Mouse (Mus musculus) intestine, postnatal 0 days (tissue): ENCODE results near the gene Calr4. TPM values are rescaled to one million over a fixed set of nuclear protein-coding genes. Genes with fewer than 3 reads are reported as not detected.

Source experiments
- ATAC-seq: fragments of 200-750 bp; cut with Nextera tagmentation; 2 replicates; pipeline ENCODE4 v1.8.0; 2017; ENCODE audit warnings: mild to moderate bottlenecking, moderate TSS enrichment, moderate library complexity
- H3K27ac ChIP-seq: fragments of 300-500 bp; sonication (generic); 2 replicates; pipeline ENCODE4 v1.5.1; 2014; ENCODE audit warnings: mild to moderate bottlenecking, low read depth, low read length, moderate library complexity
- H3K27me3 ChIP-seq: fragments of 300-500 bp; sonication (generic); replicated peaks from 2 replicates; pipeline ENCODE4 v1.6.1; 2014; ENCODE audit warnings: low read length, mixed read lengths; ENCODE audit not compliant: control insufficient read depth, insufficient read depth
- H3K36me3 ChIP-seq: fragments of 300-500 bp; sonication (generic); 2 replicates; pipeline ENCODE4 v1.6.1; 2014; ENCODE audit warnings: mild to moderate bottlenecking, moderate library complexity; ENCODE audit not compliant: control insufficient read depth, insufficient read depth
- H3K4me1 ChIP-seq: fragments of 300-500 bp; sonication (generic); replicated peaks from 2 replicates; pipeline ENCODE4 v1.6.1; 2014; ENCODE audit warnings: antibody characterized with exemption, low read length, mixed read lengths; ENCODE audit not compliant: control insufficient read depth, insufficient read depth
- H3K4me2 ChIP-seq: fragments of 300-500 bp; sonication (generic); replicated peaks from 2 replicates; pipeline ENCODE4 v1.6.1; 2014; ENCODE audit warnings: low read depth, mild to moderate bottlenecking, moderate library complexity
- H3K4me3 ChIP-seq: fragments of 300-500 bp; sonication (generic); 2 replicates; pipeline ENCODE4 v1.5.1; 2014; ENCODE audit warnings: low read depth, low read length
- H3K9ac ChIP-seq: fragments of 300-500 bp; sonication (generic); 2 replicates; pipeline ENCODE4 v1.6.1; 2014; ENCODE audit warnings: mild to moderate bottlenecking, low read depth, low read length
- H3K9me3 ChIP-seq: fragments of 300-500 bp; sonication (generic); 2 replicates; pipeline ENCODE4 v1.6.1; 2016; ENCODE audit warnings: mixed run types; ENCODE audit not compliant: control insufficient read depth
- CTCF ChIP-seq: sonication (generic); IDR thresholded peaks from 2 replicates; pipeline ENCODE4 v1.5.1; 2016; ENCODE audit warnings: low read depth, mild to moderate bottlenecking, control low read depth, antibody characterized with exemption, moderate library complexity
- WGBS: fragments of 180-500 bp; shearing (Covaris S2); extraction: QIAGEN DNeasy Blood & Tissue Kit; methylation state at CpG from one replicate; pipeline ENCODE4 v1.1.7; 2014; 5-methylcytosine and 5-hydroxymethylcytosine counted together
- polyA plus RNA-seq: library from polyadenylated mRNA; unstranded; fragments of >200 nt; fragmentation: Nextera tagmentation; extraction: Ambion mirVana; gene quantifications from 2 replicates; pipeline ENCODE4 v1.2.1, GENCODE M21; 2015

Gene Calr4
- polyA plus RNA-seq, 1 experiment from 2014 or later, result 0.05 TPM

- Histone ChIP-seq H3K4me2 (no peak overlapping the region), H3K4me3 (no peak overlapping the region), H3K27ac (no peak overlapping the region), H3K27me3 (no peaks in the 10 kb centered on the region), H3K36me3 (no peaks in the 10 kb centered on the region), H3K4me1 (no peaks in the 10 kb centered on the region), H3K9ac (no peak overlapping the region), H3K9me3 (no peaks in the 10 kb centered on the region)
- ATAC-seq, result no peak
- WGBS, result 62% methylated on average over 4 of the region's 4 CpGs
- no peak for TF ChIP-seq CTCF
Observed at GRCm38 (mm10) chr4:109241934-109242333, 7.6 kb downstream of the Calr4 start.

- Histone ChIP-seq H3K36me3 (no peaks in the 10 kb centered on the region), H3K9ac (no peak overlapping the region), H3K4me2 (no peak overlapping the region), H3K27ac (no peak overlapping the region), H3K27me3 (no peaks in the 10 kb centered on the region), H3K9me3 (no peaks in the 10 kb centered on the region), H3K4me1 (no peaks in the 10 kb centered on the region), H3K4me3 (no peak overlapping the region)
- no peak for TF ChIP-seq CTCF
- WGBS, result 74% methylated on average over 7 of the region's 7 CpGs
- no peak for ATAC-seq
Observed at GRCm38 (mm10) chr4:109244506-109244905, 10.2 kb downstream of the Calr4 start.

GRCm38 (mm10) chr4:109245016-109245620, 10.8 kb downstream of the Calr4 start:
- no peak overlapping the region for H3K4me2 ChIP-seq
- no peak for ATAC-seq
- no peak overlapping the region for H3K9ac ChIP-seq
- H3K27ac ChIP-seq, result no peak overlapping the region
- H3K9me3 ChIP-seq, result no peaks in the 10 kb centered on the region
- 83% methylated on average over 6 of the region's 6 CpGs for WGBS
- no peak for TF ChIP-seq CTCF
- no peaks in the 10 kb centered on the region for H3K27me3 ChIP-seq
- no peaks in the 10 kb centered on the region for H3K4me1 ChIP-seq
- no peaks in the 10 kb centered on the region for H3K36me3 ChIP-seq
- H3K4me3 ChIP-seq, result no peak overlapping the region

GRCm38 (mm10) chr4:109251605-109252004, 17.3 kb downstream of the Calr4 start:
- no peaks in the 10 kb centered on the region for H3K9me3 ChIP-seq
- H3K9ac ChIP-seq, result no peak overlapping the region
- no peak overlapping the region for H3K27ac ChIP-seq
- 0 out of 2 replicates have a peak, but pooled peaks cover 3% of the 10 kb centered on the region for H3K4me1 ChIP-seq
- no peak overlapping the region for H3K4me2 ChIP-seq
- no peak overlapping the region for H3K4me3 ChIP-seq
- WGBS, result 42% methylated on average over 3 of the region's 3 CpGs
- H3K36me3 ChIP-seq, result no peaks in the 10 kb centered on the region
- no peak for ATAC-seq
- H3K27me3 ChIP-seq, result no peaks in the 10 kb centered on the region
- TF ChIP-seq CTCF, result peak; percentile 73

- no peak for ATAC-seq
- 84% methylated on average over 4 of the region's 4 CpGs for WGBS
- TF ChIP-seq CTCF, result no peak
Observed at GRCm38 (mm10) chr4:109252199-109252598, 17.9 kb downstream of the Calr4 start.

GRCm38 (mm10) chr4:109253664-109254151, 19.4 kb downstream of the Calr4 start:
- Histone ChIP-seq H3K4me2 (peak overlapping the region; percentile 33), H3K27ac (0 out of 2 replicates have a peak overlapping the region, but pooled peaks have one; percentile 41), H3K36me3 (no peaks in the 10 kb centered on the region), H3K9me3 (no peaks in the 10 kb centered on the region), H3K4me1 (0 out of 2 replicates have a peak, but pooled peaks cover 3% of the 10 kb centered on the region), H3K9ac (no peak overlapping the region), H3K4me3 (no peak overlapping the region), H3K27me3 (no peaks in the 10 kb centered on the region)
- no peak for ATAC-seq
- no peak for TF ChIP-seq CTCF
- WGBS, result 30% methylated on average over 11 of the region's 11 CpGs

More at GRCm38 (mm10) chr4:109252199-109252598, 17.9 kb downstream of the Calr4 start:
- Histone ChIP-seq H3K9ac (no peak overlapping the region), H3K27me3 (no peaks in the 10 kb centered on the region), H3K27ac (no peak overlapping the region), H3K4me2 (no peak overlapping the region), H3K4me1 (0 out of 2 replicates have a peak, but pooled peaks cover 3% of the 10 kb centered on the region), H3K36me3 (no peaks in the 10 kb centered on the region), H3K4me3 (no peak overlapping the region), H3K9me3 (no peaks in the 10 kb centered on the region)
